Mouse (Mus musculus): ENCODE measurements around the gene Zfp628.

The Zfp628 gene

GRCm38 (mm10) chr7:4917494-4917893, 2.5 kb downstream of the Zfp628 start:
- no peak for DNase-seq (ENCODE audit: extremely low read depth, low read depth, low spot score)

- no peak for DNase-seq (ENCODE audit: extremely low read depth, low read depth, low spot score)
Measured at GRCm38 (mm10) chr7:4918681-4919080, 3.7 kb downstream of the Zfp628 start.

GRCm38 (mm10) chr7:4919096-4919495, 4.1 kb downstream of the Zfp628 start:
- DNase-seq (ENCODE audit: extremely low read depth, low read depth, low spot score) = no peak

GRCm38 (mm10) chr7:4919971-4920370, 5.0 kb downstream of the Zfp628 start:
- no peak for DNase-seq (ENCODE audit: extremely low read depth, low read depth, low spot score)

- DNase-seq (ENCODE audit: extremely low read depth, low read depth, low spot score) = no peak
Measured at GRCm38 (mm10) chr7:4920496-4920895, 5.5 kb downstream of the Zfp628 start.

GRCm38 (mm10) chr7:4920976-4921823, 6.2 kb downstream of the Zfp628 start:
- no peak for DNase-seq (ENCODE audit: extremely low read depth, low read depth, low spot score)

GRCm38 (mm10) chr7:4921824-4922482, 6.9 kb downstream of the Zfp628 start, which contains the start of gene Nat14:
TSS of gene Nat14 (plus strand) at chr7:4922028.
- DNase-seq (ENCODE audit: extremely low read depth, low read depth, low spot score) = no peak

- no peak for DNase-seq (ENCODE audit: extremely low read depth, low read depth, low spot score)
Measured at GRCm38 (mm10) chr7:4922508-4922907, 7.5 kb downstream of the Zfp628 start.

GRCm38 (mm10) chr7:4922931-4923565, 8.0 kb downstream of the Zfp628 start:
- DNase-seq (ENCODE audit: extremely low read depth, low read depth, low spot score) = no peak

- DNase-seq (ENCODE audit: extremely low read depth, low read depth, low spot score) = no peak
Measured at GRCm38 (mm10) chr7:4923586-4924364, 8.8 kb downstream of the Zfp628 start.

GRCm38 (mm10) chr7:4924483-4924882, 9.5 kb downstream of the Zfp628 start:
- no peak for DNase-seq (ENCODE audit: extremely low read depth, low read depth, low spot score)

- DNase-seq (ENCODE audit: extremely low read depth, low read depth, low spot score) = no peak
Measured at GRCm38 (mm10) chr7:4924891-4925301, 9.9 kb downstream of the Zfp628 start.

- no peak for DNase-seq (ENCODE audit: extremely low read depth, low read depth, low spot score)
Measured at GRCm38 (mm10) chr7:4925441-4926381, 10.7 kb downstream of the Zfp628 start, which contains the start of gene Ssc5d. TSS of gene Ssc5d (plus strand) at chr7:4925785.

- no peak for DNase-seq (ENCODE audit: extremely low read depth, low read depth, low spot score)
Measured at GRCm38 (mm10) chr7:4926849-4927248, 11.8 kb downstream of the Zfp628 start.

GRCm38 (mm10) chr7:4927711-4928110, 12.7 kb downstream of the Zfp628 start:
- DNase-seq (ENCODE audit: extremely low read depth, low read depth, low spot score) = no peak

- no peak for DNase-seq (ENCODE audit: extremely low read depth, low read depth, low spot score)
Measured at GRCm38 (mm10) chr7:4928323-4928722, 13.3 kb downstream of the Zfp628 start.

- DNase-seq (ENCODE audit: extremely low read depth, low read depth, low spot score) = no peak
Measured at GRCm38 (mm10) chr7:4933103-4933502, 18.1 kb downstream of the Zfp628 start.

GRCm38 (mm10) chr7:4934160-4934914, 19.3 kb downstream of the Zfp628 start:
- DNase-seq (ENCODE audit: extremely low read depth, low read depth, low spot score) = no peak

- DNase-seq (ENCODE audit: extremely low read depth, low read depth, low spot score) = no peak
Measured at GRCm38 (mm10) chr7:4936832-4937231, 21.8 kb downstream of the Zfp628 start.
